Mouse (Mus musculus): ENCODE measurements around the gene Pnma3. TPM values are rescaled to one million over a fixed set of nuclear protein-coding genes. Genes with fewer than 3 reads are reported as not detected.
"Not testable (repeated sequence)": the region's sequence is repeated elsewhere in the genome, so short reads cannot be mapped to it uniquely, and the experiment has no call there.

Gene Pnma3
- under 1 TPM in 1 of 2 experiments, not detected in 1; 0.12 TPM for total RNA-seq (2021)
- long read RNA-seq, experiment 1 = 0 reads
- long read RNA-seq, experiment 2 = 0 reads

DNA sequence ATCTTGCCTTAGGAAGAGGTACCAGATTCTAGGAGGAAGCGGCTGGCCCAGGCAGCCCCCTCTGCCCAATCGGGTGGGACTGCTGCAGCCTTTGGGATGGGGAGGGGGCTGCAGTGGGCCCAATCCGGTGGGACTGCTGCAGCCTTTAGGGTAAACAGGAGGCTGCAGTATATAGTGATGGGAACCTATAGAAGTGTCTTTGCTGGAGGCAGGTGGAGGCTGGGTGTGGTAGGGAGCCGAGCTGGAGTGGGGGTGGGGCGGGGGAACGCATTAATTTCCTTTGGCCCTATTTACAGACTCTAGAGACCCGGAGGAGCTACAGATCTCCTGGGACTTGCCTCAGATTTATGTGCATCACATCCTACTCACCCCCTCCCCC lies at the start of gene Pnma3:
Gene Pnma3, plus strand, starts transcription at position 373 of the 379 bp plus-strand sequence.
- DNase-seq = no peak

- no peak for DNase-seq
These were observed 27.6 kb upstream of the Pnma3 start, which contains the start of gene Pnma5 for GRCm38 (mm10) chrX:73037003-73037402. Gene Pnma5, minus strand, starts transcription at chrX:73037103.

DNA sequence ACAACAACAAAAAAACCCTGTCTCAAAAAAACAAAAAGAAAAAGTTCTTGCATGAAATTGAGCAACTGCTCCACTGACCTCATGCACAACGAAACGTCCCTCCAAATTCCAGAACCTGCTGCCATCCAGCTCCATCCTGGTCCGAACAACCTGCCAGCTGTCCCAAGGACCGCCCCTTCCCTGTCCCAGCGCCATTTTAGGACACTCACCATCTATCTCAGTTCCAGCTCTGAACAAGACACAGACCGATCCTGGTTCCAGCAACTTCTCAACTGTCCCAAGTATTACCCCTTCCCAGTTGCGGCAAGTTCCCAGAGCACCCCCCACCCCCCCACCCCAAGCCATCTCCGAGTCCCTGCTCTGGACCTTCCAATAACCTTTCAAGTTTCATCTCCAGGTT lies 25.8 kb upstream of the Pnma3 start:
- DNase-seq = no peak

- no peak for DNase-seq
These were observed 24.9 kb upstream of the Pnma3 start for GRCm38 (mm10) chrX:73039666-73040065.

DNA sequence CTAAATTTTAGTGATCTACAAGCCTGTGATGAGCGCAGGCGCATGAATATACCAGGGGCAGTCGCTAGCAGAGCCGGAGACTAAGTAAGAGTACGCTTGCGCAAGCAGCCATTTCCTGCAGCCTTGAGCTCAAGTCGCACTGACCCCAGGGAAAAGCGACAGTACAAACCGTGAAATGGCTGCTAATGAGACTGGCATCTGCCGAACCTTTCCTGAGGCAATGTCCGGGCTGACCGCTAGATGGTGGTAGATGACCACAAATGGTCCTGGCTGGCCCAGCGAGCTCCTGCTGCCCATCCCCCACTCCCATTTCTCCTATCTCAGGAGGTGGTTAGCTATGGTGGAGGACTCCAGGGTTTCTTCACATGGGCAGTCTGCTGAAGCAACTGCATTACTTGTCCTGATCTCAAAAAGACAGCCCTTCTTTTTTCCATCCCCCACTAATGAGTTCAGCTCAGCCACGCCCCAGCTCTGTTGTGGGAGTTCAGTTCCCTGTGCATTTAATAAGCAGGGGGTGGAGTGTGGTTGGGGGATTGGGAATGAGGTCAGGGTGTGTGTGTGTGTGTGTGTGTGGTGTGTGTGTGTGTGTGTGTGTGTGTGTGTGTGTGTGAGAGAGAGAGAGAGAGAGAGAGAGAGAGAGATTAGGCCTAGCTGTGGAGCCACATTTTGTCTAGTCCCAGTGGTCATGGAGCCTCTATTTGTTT lies 10.6 kb upstream of the Pnma3 start:
- DNase-seq = peak; percentile 91

GRCm38 (mm10) chrX:73061528-73061927 lies 3.1 kb upstream of the Pnma3 start:
- no peak for DNase-seq

DNA sequence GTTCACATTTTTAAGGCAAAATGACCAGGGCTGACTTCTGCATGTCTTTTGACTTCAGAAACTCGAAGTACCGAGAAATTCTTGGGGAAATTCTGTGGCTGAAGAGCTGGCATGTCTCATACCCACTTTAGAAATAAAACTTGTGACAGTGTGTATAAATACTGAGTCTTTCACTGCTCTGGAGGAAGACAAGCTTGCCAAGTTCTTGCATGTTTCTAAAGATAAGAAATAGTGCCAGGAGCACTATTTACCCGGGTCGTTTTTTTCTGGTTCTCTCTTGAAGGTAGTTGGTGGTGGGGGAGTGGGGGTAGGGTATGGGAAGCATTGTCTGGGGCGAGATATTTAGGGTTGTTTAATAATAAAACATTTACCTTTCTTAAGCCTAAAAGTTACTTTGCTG lies 2.3 kb upstream of the Pnma3 start:
- DNase-seq = no peak

DNA sequence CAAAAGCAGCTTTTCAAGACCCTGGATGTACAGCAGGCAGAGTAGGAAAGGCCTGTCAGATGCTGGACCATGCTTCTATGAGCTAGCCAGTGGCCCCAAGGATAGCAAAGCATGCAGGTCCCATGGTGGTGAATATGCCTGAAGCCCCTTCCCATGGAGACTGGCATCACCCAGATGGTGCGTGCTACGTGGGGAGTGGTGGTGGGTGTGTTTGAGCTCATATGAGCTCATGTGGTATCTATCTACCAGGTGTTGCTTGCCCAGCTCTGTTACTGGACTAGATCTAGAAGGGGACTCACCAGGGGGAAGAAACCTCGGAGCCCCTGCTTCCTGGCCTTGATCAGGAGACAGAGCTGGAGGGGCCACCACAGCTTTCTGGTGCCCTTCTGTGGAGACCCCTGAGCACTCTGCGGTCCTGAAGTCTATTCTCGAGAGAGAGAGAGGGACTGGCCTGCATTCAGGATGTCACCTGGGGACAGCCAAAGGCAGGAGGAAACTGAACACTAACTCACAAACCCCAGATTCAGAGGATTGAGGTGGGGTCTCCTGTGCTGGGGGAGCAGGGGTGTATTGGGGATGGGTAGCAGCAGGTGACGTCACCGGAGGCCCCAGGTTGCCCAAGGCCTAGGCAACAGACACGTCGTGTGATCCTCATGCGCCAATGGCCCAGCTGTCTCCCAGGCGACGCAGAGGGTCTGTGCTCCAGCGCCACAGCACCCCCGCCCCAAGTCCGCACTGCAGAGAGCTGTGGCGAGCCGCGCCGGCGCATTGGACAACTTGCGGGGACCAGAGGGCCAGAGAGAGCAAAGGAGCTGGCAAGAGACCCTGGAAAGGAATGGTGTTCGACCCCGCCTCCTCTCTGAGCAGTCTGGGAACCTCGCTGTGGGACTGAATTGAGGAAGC lies 824 bp upstream of the Pnma3 start:
- no peak for DNase-seq

GRCm38 (mm10) chrX:73066765-73067312 lies 2.3 kb downstream of the Pnma3 start:
- DNase-seq = not testable (repeated sequence)

GRCm38 (mm10) chrX:73082267-73083055 lies 17.9 kb downstream of the Pnma3 start, which contains the start of gene Xlr4a:
Gene Xlr4a, minus strand, starts transcription at chrX:73082478.
- not testable (repeated sequence) for DNase-seq

DNA sequence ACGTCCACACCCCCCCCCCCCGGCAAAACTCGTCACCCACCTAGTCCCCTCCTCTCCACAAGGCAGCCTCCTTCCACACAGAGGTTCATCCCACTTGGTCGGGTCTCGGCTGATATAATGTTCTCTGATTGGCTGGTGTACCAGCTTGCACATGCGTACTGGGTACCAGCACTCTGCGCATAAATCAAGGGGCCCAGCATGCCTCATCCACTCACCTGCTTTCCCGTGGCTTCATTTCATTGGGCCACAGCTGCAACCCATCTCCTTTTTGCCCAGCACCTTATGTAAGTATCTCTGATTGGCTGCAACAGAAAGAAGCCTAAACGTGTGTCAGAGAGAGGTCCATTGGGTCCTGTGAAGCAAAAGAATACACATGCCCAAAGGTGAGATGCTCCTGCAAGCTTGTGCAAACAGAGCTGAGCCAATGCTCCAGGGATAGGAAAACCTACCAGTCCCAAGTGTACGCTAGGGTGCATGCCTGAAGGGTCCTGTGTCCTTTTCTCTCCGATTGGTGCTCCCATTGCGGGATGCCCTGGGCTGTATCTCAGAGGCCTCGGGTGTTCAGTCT lies 32.4 kb downstream of the Pnma3 start, which contains the start of gene Xlr3a:
Gene Xlr3a, minus strand, starts transcription at position 155 of the 568 bp plus-strand sequence.
- DNase-seq = not testable (repeated sequence)

DNA sequence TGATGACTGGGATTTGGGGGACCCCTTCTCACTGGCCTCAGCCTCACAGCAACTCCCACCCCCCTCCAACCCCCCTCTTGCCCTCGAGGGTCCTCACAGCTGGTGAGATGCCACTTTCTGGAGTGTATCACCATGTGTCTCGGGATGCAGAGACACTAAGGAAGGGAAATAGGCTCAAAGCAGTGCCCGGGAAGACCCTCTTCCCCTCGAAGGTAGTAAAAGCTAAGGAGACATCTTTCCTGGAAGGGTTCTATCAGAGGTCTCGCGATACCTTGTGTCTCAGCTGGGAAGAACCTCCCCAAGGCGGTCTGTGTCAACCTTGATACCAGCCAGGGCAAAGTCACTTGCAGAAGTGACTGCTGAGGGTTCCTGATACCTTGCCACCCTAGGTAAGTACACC lies 52.2 kb downstream of the Pnma3 start, which contains the start of gene Gm14685:
Gene Gm14685, plus strand, starts transcription at position 301 of the 400 bp plus-strand sequence.
- not testable (repeated sequence) for DNase-seq

Other genes starting within 250 kb of the Pnma3 start
- gene Gabrq, start 239.6 kb upstream of the Pnma3 start, total RNA-seq (2021) = under 1 TPM in 1 of 2 experiments, not detected in 1; 0.12 TPM
- 10 to 100 TPM; 22.0 to 24.4 TPM for gene Cetn2, start 146.4 kb upstream of the Pnma3 start, total RNA-seq (2021)
- 1 to 10 TPM; 8.9 to 9.0 TPM for gene Nsdhl, start 146.2 kb upstream of the Pnma3 start, total RNA-seq (2021)
- gene Zfp185, start 77.4 kb upstream of the Pnma3 start, total RNA-seq (2021) = 10 to 100 TPM; 12.5 to 15.7 TPM
- not detected for gene Pnma5, start 27.7 kb upstream of the Pnma3 start, total RNA-seq (2021)
- not detected for gene Xlr4a, start 17.7 kb downstream of the Pnma3 start, total RNA-seq (2021)
- under 1 TPM; 0.20 to 0.59 TPM for gene Xlr3a, start 32.3 kb downstream of the Pnma3 start, total RNA-seq (2021)
- gene Gm14685, start 52.3 kb downstream of the Pnma3 start, total RNA-seq (2021) = not detected
- not detected for gene Xlr5b, start 84.0 kb downstream of the Pnma3 start, total RNA-seq (2021)
- not detected for gene DXBay18, start 84.7 kb downstream of the Pnma3 start, total RNA-seq (2021)
- not detected for gene Spin2d, start 112.2 kb downstream of the Pnma3 start, total RNA-seq (2021)
- 1 to 10 TPM; 6.6 to 8.4 TPM for gene Xlr3b, start 127.4 kb downstream of the Pnma3 start, total RNA-seq (2021)
- gene Xlr4b, start 149.5 kb downstream of the Pnma3 start, total RNA-seq (2021) = not detected
- gene F8a, start 163.5 kb downstream of the Pnma3 start, total RNA-seq (2021) = 1 to 10 TPM; 7.5 to 8.2 TPM
- gene Xlr4c, start 178.3 kb downstream of the Pnma3 start, total RNA-seq (2021) = under 1 TPM in 1 of 2 experiments, not detected in 1; 0.80 TPM
- gene Xlr3c, start 200.6 kb downstream of the Pnma3 start, total RNA-seq (2021) = under 1 TPM; 0.38 to 0.45 TPM
- not detected for gene Xlr5a, start 228.2 kb downstream of the Pnma3 start, total RNA-seq (2021)
- gene Xlr5c, start 228.2 kb downstream of the Pnma3 start, total RNA-seq (2021) = not detected

Measured in gastrocnemius, postnatal 10 days (tissue).